Mouse (Mus musculus): Measurements from ENCODE around the gene Ralgapa2. TPM values are rescaled to one million over a fixed set of nuclear protein-coding genes. Genes with fewer than 3 reads are reported as not detected.

The Ralgapa2 gene
- total and polyA plus RNA-seq, 3 experiments = 9.2 to 9.6 TPM; not detected in 1

DNA sequence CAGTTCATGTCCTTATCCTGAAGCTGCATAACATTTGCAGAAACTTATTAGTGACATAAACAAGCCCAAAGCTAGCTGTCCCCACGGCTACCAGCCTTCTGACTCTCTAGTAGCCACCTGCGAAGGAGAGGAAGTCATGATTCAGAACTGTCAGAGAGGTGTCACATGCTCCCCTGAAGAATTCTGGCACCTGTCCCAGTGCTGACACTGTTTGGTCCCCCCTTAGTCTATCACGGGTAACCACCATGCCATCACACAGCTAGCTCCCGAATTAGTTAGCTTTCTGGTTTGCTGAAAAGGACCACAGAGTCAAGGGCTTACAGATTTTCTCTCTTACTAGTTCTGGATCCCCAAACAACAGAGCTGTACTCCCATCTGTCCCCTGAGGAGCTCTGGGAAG is 247.1 kb downstream of the Ralgapa2 start (continued):
- TF ChIP-seq RCOR1 (IDR thresholded peaks at IDR 0.05; ENCODE audit: low read depth, low read length) = no peak

DNA sequence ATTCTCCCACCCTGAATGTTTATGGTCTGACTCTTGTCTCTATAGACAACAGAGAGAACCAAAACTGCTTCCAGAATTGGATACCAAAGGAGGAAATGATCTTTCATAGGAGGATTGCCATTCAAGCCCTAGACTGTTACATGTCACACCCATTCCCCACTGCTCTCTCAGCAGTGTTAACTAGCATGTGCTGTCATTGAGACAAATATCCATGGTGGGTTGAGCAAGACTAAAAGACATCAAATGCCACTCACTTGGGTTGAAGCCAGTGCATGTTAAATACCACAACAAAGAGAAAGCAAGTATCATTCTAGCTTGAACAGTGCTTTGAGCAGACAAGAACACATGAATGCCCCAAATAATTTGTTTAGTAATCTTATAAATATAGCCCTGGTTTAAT is 249.2 kb downstream of the Ralgapa2 start:
- no peaks in the 10 kb centered on the region for H3K9me3 ChIP-seq (replicated peaks; ENCODE audit: insufficient read depth, low read length)
- no peak overlapping the region for H3K9ac ChIP-seq (ENCODE audit: control insufficient read depth, low read depth, low read length, poor library complexity, severe bottlenecking)
- TF ChIP-seq SIN3A (IDR thresholded peaks at IDR 0.05; ENCODE audit: low read length) (no peak), E2F4 (IDR thresholded peaks at IDR 0.05; ENCODE audit: borderline replicate concordance, low read depth, low read length) (no peak), USF1 (IDR thresholded peaks at IDR 0.05; ENCODE audit: low read depth, low read length) (no peak), NELFE (IDR thresholded peaks at IDR 0.05; ENCODE audit: low read depth, low read length) (no peak), NRF1 (IDR thresholded peaks at IDR 0.05; ENCODE audit: insufficient read depth, low read depth, low read length, poor library complexity, severe bottlenecking) (no peak), JUND (IDR thresholded peaks at IDR 0.05; ENCODE audit: low read depth, low read length) (no peak), MAZ (IDR thresholded peaks at IDR 0.05; ENCODE audit: low read depth, low read length) (no peak), CTCF (IDR thresholded peaks at IDR 0.05 in 2 of 3, conservative IDR thresholded peaks at IDR 0.05 in 1 of 3; ENCODE audit: control insufficient read depth in 1 of 3, insufficient read depth in 1 of 3, low read depth in 2 of 3, low read length in 3 of 3, poor library complexity in 1 of 3, severe bottlenecking in 1 of 3) (no peak), USF2 (IDR thresholded peaks at IDR 0.05; ENCODE audit: borderline replicate concordance in 1 of 2, insufficient read depth in 1 of 2, low read depth in 1 of 2, low read length in 2 of 2) (no peak), TBP (IDR thresholded peaks at IDR 0.05; ENCODE audit: low read depth, low read length) (no peak)
- no peak for DNase-seq (ENCODE audit: low read depth, low spot score)
- H3K79me2 ChIP-seq (ENCODE audit: control insufficient read depth, insufficient read depth, low read length, poor library complexity) = no peaks in the 10 kb centered on the region
- H3K4me3 ChIP-seq (ENCODE audit: control insufficient read depth in 1 of 2, insufficient read depth in 1 of 2, low read depth in 2 of 2, low read length in 2 of 2) = no peak overlapping the region
- H3K27me3 ChIP-seq (ENCODE audit: control insufficient read depth in 1 of 2, insufficient read depth in 2 of 2, low read length in 2 of 2) = no peaks in the 10 kb centered on the region
- peaks cover 5 to 13% of the 10 kb centered on the region in 2 experiments; a peak in 3 of 4 replicates for H3K4me1 ChIP-seq (ENCODE audit: control insufficient read depth in 1 of 2, insufficient read depth in 2 of 2, low read length in 2 of 2)
- H3K36me3 ChIP-seq (ENCODE audit: control insufficient read depth in 1 of 2, insufficient read depth in 2 of 2, low read length in 2 of 2) = peaks cover 0 to 14% of the 10 kb centered on the region in 2 experiments; a peak in 2 of 4 replicates
- no peak overlapping the region for H3K27ac ChIP-seq (ENCODE audit: control insufficient read depth, low read depth, low read length)

DNA sequence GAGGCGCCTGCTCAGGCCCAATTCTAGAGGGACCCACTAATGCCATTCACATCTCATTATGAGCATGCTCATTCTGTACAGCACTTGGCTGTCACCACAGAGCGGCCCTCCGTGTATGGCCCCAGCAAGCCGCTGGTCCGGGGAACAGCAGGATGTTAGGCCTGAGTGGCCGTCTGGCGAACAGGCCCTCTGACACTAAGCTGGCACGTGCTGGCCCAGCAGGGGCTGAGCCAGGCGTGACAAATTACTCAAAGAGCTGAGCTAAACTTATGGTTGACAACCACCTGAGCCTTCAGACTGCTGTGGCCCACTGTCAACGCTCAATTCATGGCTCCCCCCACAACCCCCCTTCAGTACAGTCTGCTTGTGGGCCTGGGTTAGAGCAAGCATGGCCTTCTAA is 249.9 kb downstream of the Ralgapa2 start:
- H3K27me3 ChIP-seq (ENCODE audit: control insufficient read depth in 1 of 2, insufficient read depth in 2 of 2, low read length in 2 of 2) = no peaks in the 10 kb centered on the region
- peaks cover 5 to 13% of the 10 kb centered on the region in 2 experiments; a peak in 3 of 4 replicates for H3K4me1 ChIP-seq (ENCODE audit: control insufficient read depth in 1 of 2, insufficient read depth in 2 of 2, low read length in 2 of 2)
- H3K79me2 ChIP-seq (ENCODE audit: control insufficient read depth, insufficient read depth, low read length, poor library complexity) = no peaks in the 10 kb centered on the region
- no peaks in the 10 kb centered on the region for H3K9me3 ChIP-seq (replicated peaks; ENCODE audit: insufficient read depth, low read length)
- no peak overlapping the region for H3K4me3 ChIP-seq (ENCODE audit: control insufficient read depth in 1 of 2, insufficient read depth in 1 of 2, low read depth in 2 of 2, low read length in 2 of 2)
- no peak overlapping the region for H3K27ac ChIP-seq (ENCODE audit: control insufficient read depth, low read depth, low read length)
- H3K36me3 ChIP-seq (ENCODE audit: control insufficient read depth in 1 of 2, insufficient read depth in 2 of 2, low read length in 2 of 2) = peaks cover 0 to 14% of the 10 kb centered on the region in 2 experiments; a peak in 2 of 4 replicates
- no peak overlapping the region for H3K9ac ChIP-seq (ENCODE audit: control insufficient read depth, low read depth, low read length, poor library complexity, severe bottlenecking)
- TF ChIP-seq BHLHE40 (IDR thresholded peaks at IDR 0.05; ENCODE audit: borderline replicate concordance, low read depth, low read length) (no peak), MAFK (IDR thresholded peaks at IDR 0.05; ENCODE audit: borderline replicate concordance, low read depth, low read length) (no peak), POLR2AphosphoS2 (IDR thresholded peaks at IDR 0.05; ENCODE audit: low read length) (no peak), USF1 (IDR thresholded peaks at IDR 0.05; ENCODE audit: low read depth, low read length) (no peak), KAT2A (conservative IDR thresholded peaks at IDR 0.05; ENCODE audit: low read depth, low read length) (no peak)
- no peak for DNase-seq (ENCODE audit: low read depth, low spot score)
